Mouse (Mus musculus) cerebellum, postnatal 14 days (tissue): ENCODE results near the gene Olig3.
"Not testable (repeated sequence)": the region's sequence is repeated elsewhere in the genome, so short reads cannot be mapped to it uniquely, and the experiment has no call there.

ENCODE experiments used
- DNase-seq, 2 experiments: peaks; one replicate each; pipeline ENCODE4 v3.0.0; 2021; ENCODE audit warnings: mixed read lengths in 2 of 2

Olig3 gene

GRCm38 (mm10) chr10:19361539-19362293 lies 5.4 kb downstream of the Olig3 start:
- no peak for DNase-seq

- DNase-seq = no peak
Measured at GRCm38 (mm10) chr10:19362294-19362590, 5.9 kb downstream of the Olig3 start.

GRCm38 (mm10) chr10:19362861-19363260 lies 6.5 kb downstream of the Olig3 start:
- DNase-seq = no peak

- no peak for DNase-seq
Measured at GRCm38 (mm10) chr10:19363365-19363764, 7.0 kb downstream of the Olig3 start.

- no peak for DNase-seq
Measured at GRCm38 (mm10) chr10:19369143-19369542, 12.8 kb downstream of the Olig3 start.

GRCm38 (mm10) chr10:19370146-19370545 lies 13.8 kb downstream of the Olig3 start:
- DNase-seq = no peak

- DNase-seq = no peak
Measured at GRCm38 (mm10) chr10:19372263-19372662, 15.9 kb downstream of the Olig3 start.

GRCm38 (mm10) chr10:19373797-19374196 lies 17.5 kb downstream of the Olig3 start:
- DNase-seq = peak; percentile 96 to 97

- DNase-seq = peak in 1 of 2 experiments; percentile 59
Measured at GRCm38 (mm10) chr10:19374311-19374710, 18.0 kb downstream of the Olig3 start.

- DNase-seq = no peak
Measured at GRCm38 (mm10) chr10:19375838-19376237, 19.5 kb downstream of the Olig3 start.

GRCm38 (mm10) chr10:19380971-19381370 lies 24.6 kb downstream of the Olig3 start:
- not testable (repeated sequence) for DNase-seq

GRCm38 (mm10) chr10:19384176-19384575 lies 27.8 kb downstream of the Olig3 start:
- DNase-seq = no peak

GRCm38 (mm10) chr10:19391819-19392218 lies 35.5 kb downstream of the Olig3 start:
- no peak for DNase-seq

- DNase-seq = peak; percentile 27 to 30
Measured at GRCm38 (mm10) chr10:19396485-19397137, 40.3 kb downstream of the Olig3 start.

GRCm38 (mm10) chr10:19397396-19397795 lies 41.1 kb downstream of the Olig3 start:
- no peak for DNase-seq

GRCm38 (mm10) chr10:19401136-19401535 lies 44.8 kb downstream of the Olig3 start:
- no peak for DNase-seq

- no peak for DNase-seq
Measured at GRCm38 (mm10) chr10:19404401-19404800, 48.1 kb downstream of the Olig3 start.

- no peak for DNase-seq
Measured at GRCm38 (mm10) chr10:19405959-19406358, 49.6 kb downstream of the Olig3 start.

- DNase-seq = no peak
Measured at GRCm38 (mm10) chr10:19407168-19407567, 50.8 kb downstream of the Olig3 start.
